Mouse (Mus musculus) NIH3T3 (cell line): Measurements from ENCODE around the gene Smarcc2.
"Not testable (repeated sequence)": the region's sequence is repeated elsewhere in the genome, so short reads cannot be mapped to it uniquely, and the experiment has no call there.

Experiments
- DNase-seq: peaks from one replicate; pipeline ENCODE4 v3.0.0-alpha.2; 2012; ENCODE audit warnings: low read depth

Smarcc2 gene

GRCm38 (mm10) chr10:128493695-128494666 lies 34.9 kb downstream of the Smarcc2 start, which contains the start of gene Myl6:
Gene Myl6 (minus strand): TSS chr10:128494145.
- peak; percentile 100 for DNase-seq

- peak; percentile 51 for DNase-seq
Measured at GRCm38 (mm10) chr10:128494667-128495245, 35.7 kb downstream of the Smarcc2 start.

- peak; percentile 34 for DNase-seq
Measured at GRCm38 (mm10) chr10:128495270-128495669, 36.2 kb downstream of the Smarcc2 start.

- DNase-seq, result no peak
Measured at GRCm38 (mm10) chr10:128495903-128496302, 36.9 kb downstream of the Smarcc2 start.

- no peak for DNase-seq
Measured at GRCm38 (mm10) chr10:128496509-128497077, 37.5 kb downstream of the Smarcc2 start.

GRCm38 (mm10) chr10:128497134-128497737 lies 38.2 kb downstream of the Smarcc2 start:
- no peak for DNase-seq

GRCm38 (mm10) chr10:128498590-128498989 lies 39.5 kb downstream of the Smarcc2 start, which contains the start of gene Myl6b:
Gene Myl6b (minus strand): TSS chr10:128498685.
- DNase-seq, result peak; percentile 92

- peak; percentile 81 for DNase-seq
Measured at GRCm38 (mm10) chr10:128499116-128499671, 40.1 kb downstream of the Smarcc2 start.

- DNase-seq, result peak; percentile 76
Measured at GRCm38 (mm10) chr10:128502341-128502740, 43.3 kb downstream of the Smarcc2 start.

GRCm38 (mm10) chr10:128503532-128503931 lies 44.5 kb downstream of the Smarcc2 start:
- DNase-seq, result no peak

- no peak for DNase-seq
Measured at GRCm38 (mm10) chr10:128504012-128504411, 45.0 kb downstream of the Smarcc2 start.

GRCm38 (mm10) chr10:128504641-128505370 lies 45.8 kb downstream of the Smarcc2 start:
- no peak for DNase-seq

GRCm38 (mm10) chr10:128505371-128505667 lies 46.3 kb downstream of the Smarcc2 start:
- DNase-seq, result not testable (repeated sequence)

GRCm38 (mm10) chr10:128505974-128506373 lies 46.9 kb downstream of the Smarcc2 start:
- DNase-seq, result no peak

GRCm38 (mm10) chr10:128508260-128508659 lies 49.2 kb downstream of the Smarcc2 start:
- DNase-seq, result peak; percentile 59

- DNase-seq, result no peak
Measured at GRCm38 (mm10) chr10:128509203-128509602, 50.2 kb downstream of the Smarcc2 start.

GRCm38 (mm10) chr10:128509831-128510230 lies 50.8 kb downstream of the Smarcc2 start:
- DNase-seq, result no peak

- DNase-seq, result no peak
Measured at GRCm38 (mm10) chr10:128510301-128510700, 51.3 kb downstream of the Smarcc2 start.

GRCm38 (mm10) chr10:128511189-128511588 lies 52.1 kb downstream of the Smarcc2 start:
- no peak for DNase-seq

- DNase-seq, result no peak
Measured at GRCm38 (mm10) chr10:128511761-128512160, 52.7 kb downstream of the Smarcc2 start.

GRCm38 (mm10) chr10:128515044-128515443 lies 56.0 kb downstream of the Smarcc2 start:
- no peak for DNase-seq
